8 mouse cellular contexts compared by ENCODE assay signal in the genomic region with DNA sequence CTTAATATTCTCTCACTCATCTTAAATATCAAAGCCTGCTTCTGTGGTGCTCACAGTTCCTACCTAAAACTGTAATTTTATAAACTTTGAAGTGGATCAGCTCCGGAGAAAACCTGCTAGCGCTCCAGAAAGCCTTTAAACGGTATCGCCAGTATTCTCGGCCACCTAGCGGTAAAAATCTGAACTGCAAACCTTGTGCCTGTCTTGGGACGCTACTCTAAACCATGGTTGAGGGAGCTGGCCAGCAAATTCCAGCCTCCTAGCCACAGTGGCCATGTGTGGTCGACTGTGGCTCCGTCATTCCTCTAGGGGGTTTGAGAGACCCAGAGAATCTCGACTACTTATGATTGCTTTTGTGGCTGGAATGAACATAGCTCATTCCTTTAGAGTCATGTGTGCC. TPM values are rescaled to one million over a fixed set of nuclear protein-coding genes. Genes with fewer than 3 reads are reported as not detected.
DNase-seq lines count a peak whose midpoint lies in the region; ATAC-seq lines count a peak whose summit lies in the region.
"Had no signal": no experiment of that assay in that cellular context is flagged by ENCODE, and none has a peak within 500 bp of the region (broad histone marks: within the 10 kb centered on the region; RNA-seq: fewer than 3 reads in every experiment).

No protein-coding gene starts in this region.

- H3K27me3 ChIP-seq in midbrain, embryonic 12.5 days = no peaks in the 10 kb centered on the region
- H3K27me3 ChIP-seq: stomach, embryonic 15.5 days had no signal

- no peaks in the 10 kb centered on the region for H3K9me3 ChIP-seq in midbrain, embryonic 12.5 days
- H3K9me3 ChIP-seq: stomach, embryonic 15.5 days had no signal

- no peak overlapping the region for H3K27ac ChIP-seq in midbrain, embryonic 12.5 days (replicated peaks)
- H3K27ac ChIP-seq: stomach, embryonic 15.5 days had no signal

- H3K9ac ChIP-seq in midbrain, embryonic 12.5 days (replicated peaks) = no peak overlapping the region
- H3K9ac ChIP-seq: stomach, embryonic 15.5 days had no signal

- 7% methylated on average over 10 of the region's 10 CpGs for WGBS in midbrain, embryonic 12.5 days

- DNase-seq in adipocyte (ENCODE audit: low spot score) = peak; percentile 47
- peak; percentile 93 to 96 for DNase-seq in cerebellum, postnatal 10 days
- peak; percentile 78 to 88 for DNase-seq in frontal cortex, postnatal 36 days (ENCODE audit: low spot score in 2 of 2)
- peak; percentile 70 for DNase-seq in kidney, adult 11 months
- DNase-seq in left cerebral cortex, postnatal 25 days (ENCODE audit: low spot score in 2 of 2) = peak; percentile 81 to 85
- peak; percentile 57 for DNase-seq in skeletal muscle tissue, adult 2 months (ENCODE audit: low read depth, low spot score)

- no peak overlapping the region for H3K4me2 ChIP-seq in midbrain, embryonic 12.5 days (replicated peaks)
- H3K4me2 ChIP-seq: stomach, embryonic 15.5 days had no signal

- H3K4me1 ChIP-seq in midbrain, embryonic 12.5 days = no peaks in the 10 kb centered on the region
- H3K4me1 ChIP-seq: stomach, embryonic 15.5 days had no signal

- 0 out of 2 replicates have a peak, but pooled peaks cover 4% of the 10 kb centered on the region for H3K36me3 ChIP-seq in midbrain, embryonic 12.5 days
- H3K36me3 ChIP-seq: stomach, embryonic 15.5 days had no signal

- ATAC-seq in midbrain, embryonic 12.5 days (ENCODE audit: low FRiP score, low read depth) = peak; percentile 71

- intact Hi-C loops in left cerebral cortex, postnatal 25 days (cut with DNase I) = loop anchor here (10.0 kb wide), 1 partner anchor 282 kb away; no protein-coding TSS in a partner anchor

- H3K4me3 ChIP-seq in midbrain, embryonic 12.5 days = no peak overlapping the region
- H3K4me3 ChIP-seq: stomach, embryonic 15.5 days had no signal

RNA-seq across cellular contexts. Expression of a gene that starts 25.4 kb away (rescaled TPM):
- 10 to 100 TPM; 22.2 to 23.0 TPM for total RNA-seq in left cerebral cortex, postnatal 25 days (2021)
- 8.2 and 9.0 TPM in 2 replicates for polyA plus RNA-seq in midbrain, embryonic 12.5 days (2016; fragmentation: Nextera tagmentation; extraction: Ambion mirVana)

RNA-seq across cellular contexts. Expression of a gene that starts 29.7 kb away (rescaled TPM):
- total RNA-seq in left cerebral cortex, postnatal 25 days (2021) = under 1 TPM; 0.32 to 0.48 TPM
- polyA plus RNA-seq in midbrain, embryonic 12.5 days (2016; fragmentation: Nextera tagmentation; extraction: Ambion mirVana) = 0.21 and 0.32 TPM in 2 replicates
